Mouse (Mus musculus) C2C12 (cell line): ENCODE measurements around the gene Ppp2r3a.

Experiments
- CEBPB ChIP-seq: IDR thresholded peaks from one replicate; pipeline ENCODE4 v1.6.1; 2011; ENCODE audit warnings: low read depth, mild to moderate bottlenecking, control low read depth, moderate library complexity
- CTCF ChIP-seq: IDR thresholded peaks from one replicate; pipeline ENCODE4 v1.5.1; 2011; ENCODE audit not compliant: control insufficient read depth, insufficient read depth, insufficient read length
- MYOG ChIP-seq: IDR thresholded peaks from one replicate; pipeline ENCODE4 v1.6.1; 2011; ENCODE audit not compliant: control insufficient read depth, insufficient read length; ENCODE audit errors: extremely low read depth
- USF1 ChIP-seq: IDR thresholded peaks from one replicate; pipeline ENCODE4 v1.6.1; 2011; ENCODE audit warnings: low read depth, mild to moderate bottlenecking, control low read depth, moderate library complexity

- TF ChIP-seq CTCF (no peak), USF1 (no peak), MYOG (no peak), CEBPB (no peak)
These were observed 156.2 kb downstream of the Ppp2r3a start for GRCm38 (mm10) chr9:101095425-101095824.
